Mouse (Mus musculus) liver, embryonic 11.5 days (tissue): ENCODE data around the gene Max. TPM values are rescaled to one million over a fixed set of nuclear protein-coding genes. Genes with fewer than 3 reads are reported as not detected.

Source experiments
- ATAC-seq: fragments of 200-750 bp; cut with Nextera tagmentation; replicated peaks from 2 replicates; pipeline ENCODE4 v1.8.0; 2017; ENCODE audit warnings: moderate number of reproducible peaks, mild to moderate bottlenecking, moderate TSS enrichment, moderate library complexity; ENCODE audit not compliant: low FRiP score
- DNase-seq: peaks from one replicate; pipeline ENCODE4 v3.0.0-alpha.2; 2017; ENCODE audit warnings: low spot score
- H3K27ac ChIP-seq: fragments of 300-500 bp; sonication (generic); 2 replicates; pipeline ENCODE4 v1.5.1; 2014; ENCODE audit warnings: mild to moderate bottlenecking, low read depth, low read length, control low read depth
- H3K27me3 ChIP-seq: fragments of 300-500 bp; sonication (generic); replicated peaks from 2 replicates; pipeline ENCODE4 v1.6.1; 2014; ENCODE audit warnings: low read length, mixed read lengths; ENCODE audit not compliant: control insufficient read depth, insufficient read depth
- H3K36me3 ChIP-seq: fragments of 300-500 bp; sonication (generic); 2 replicates; pipeline ENCODE4 v1.6.1; 2014; ENCODE audit warnings: mild to moderate bottlenecking, low read length, moderate library complexity, mixed read lengths; ENCODE audit not compliant: control insufficient read depth, insufficient read depth
- H3K4me1 ChIP-seq: fragments of 300-500 bp; sonication (generic); replicated peaks from 2 replicates; pipeline ENCODE4 v1.6.1; 2014; ENCODE audit warnings: low read length, mixed read lengths; ENCODE audit not compliant: control insufficient read depth, insufficient read depth
- H3K4me2 ChIP-seq: fragments of 300-500 bp; sonication (generic); 2 replicates; pipeline ENCODE4 v1.6.1; 2014; ENCODE audit warnings: mild to moderate bottlenecking, control low read depth, moderate library complexity
- H3K4me3 ChIP-seq: fragments of 300-500 bp; sonication (generic); 2 replicates; pipeline ENCODE4 v1.5.1; 2014; ENCODE audit warnings: low read depth, low read length, control low read depth
- H3K9ac ChIP-seq: fragments of 300-500 bp; sonication (generic); 2 replicates; pipeline ENCODE4 v1.6.1; 2014; ENCODE audit warnings: low read depth, low read length, control low read depth
- H3K9me3 ChIP-seq: fragments of 300-500 bp; sonication (generic); 2 replicates; pipeline ENCODE4 v1.6.1; 2016; ENCODE audit warnings: low read length, inconsistent platforms, mixed read lengths; ENCODE audit not compliant: control insufficient read depth
- whole genome bisulfite sequencing: fragments of 180-500 bp; shearing (Covaris S2); extraction: QIAGEN DNeasy Blood & Tissue Kit; methylation state at CpG from one replicate; pipeline ENCODE4 v1.1.7; 2014; 5-methylcytosine and 5-hydroxymethylcytosine counted together
- polyA plus RNA-seq: library from polyadenylated mRNA; unstranded; fragments of >200 nt; fragmentation: Nextera tagmentation; extraction: Ambion mirVana; gene quantifications from 2 replicates; pipeline ENCODE4 v1.2.1, GENCODE M21; 2014

The Max gene
- polyA plus RNA-seq, 1 experiment from 2014 or later = 17.8 TPM

- no peak overlapping the region for H3K4me3 ChIP-seq
- 30% methylated on average over 4 of the region's 4 CpGs for WGBS
- H3K9me3 ChIP-seq = no peaks in the 10 kb centered on the region
- no peak overlapping the region for H3K27ac ChIP-seq
- no peak overlapping the region for H3K9ac ChIP-seq
- ATAC-seq = no peak
- no peak overlapping the region for H3K4me2 ChIP-seq
- H3K4me1 ChIP-seq = peaks cover 5% of the 10 kb centered on the region; the same call in 1 of the 2 replicates
- DNase-seq = no peak
- no peaks in the 10 kb centered on the region for H3K27me3 ChIP-seq
- no peaks in the 10 kb centered on the region for H3K36me3 ChIP-seq
These were observed 3.9 kb upstream of the Max start for GRCm38 (mm10) chr12:76965876-76966275.

DNA sequence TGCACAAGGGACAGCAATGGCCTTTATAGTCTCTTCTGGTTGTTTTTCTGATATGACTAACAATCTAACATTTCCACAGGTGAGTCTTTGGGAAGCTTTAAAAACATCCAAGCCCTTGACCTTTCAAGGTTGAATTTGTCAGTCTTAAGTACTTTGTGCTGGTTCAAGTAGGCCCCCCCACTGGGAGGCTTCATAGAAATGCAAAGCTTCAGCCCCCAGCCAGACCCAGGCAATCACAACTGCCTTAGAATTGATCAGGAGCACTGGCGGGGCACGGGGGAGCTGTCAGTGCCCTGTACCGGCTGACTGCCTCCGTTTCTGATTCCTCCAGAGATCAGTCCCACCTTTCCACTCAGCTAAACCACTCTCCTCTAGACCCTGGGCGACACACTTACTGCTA lies 3.1 kb upstream of the Max start:
- Histone ChIP-seq H3K4me1 (peaks cover 9% of the 10 kb centered on the region), H3K27me3 (no peaks in the 10 kb centered on the region), H3K9ac (no peak overlapping the region), H3K36me3 (0 out of 2 replicates have a peak, but pooled peaks cover 1% of the 10 kb centered on the region), H3K9me3 (no peaks in the 10 kb centered on the region), H3K27ac (no peak overlapping the region), H3K4me2 (no peak overlapping the region), H3K4me3 (no peak overlapping the region)
- WGBS = 59% methylated on average over 5 of the region's 5 CpGs
- DNase-seq (no peak), ATAC-seq (no peak)

DNA sequence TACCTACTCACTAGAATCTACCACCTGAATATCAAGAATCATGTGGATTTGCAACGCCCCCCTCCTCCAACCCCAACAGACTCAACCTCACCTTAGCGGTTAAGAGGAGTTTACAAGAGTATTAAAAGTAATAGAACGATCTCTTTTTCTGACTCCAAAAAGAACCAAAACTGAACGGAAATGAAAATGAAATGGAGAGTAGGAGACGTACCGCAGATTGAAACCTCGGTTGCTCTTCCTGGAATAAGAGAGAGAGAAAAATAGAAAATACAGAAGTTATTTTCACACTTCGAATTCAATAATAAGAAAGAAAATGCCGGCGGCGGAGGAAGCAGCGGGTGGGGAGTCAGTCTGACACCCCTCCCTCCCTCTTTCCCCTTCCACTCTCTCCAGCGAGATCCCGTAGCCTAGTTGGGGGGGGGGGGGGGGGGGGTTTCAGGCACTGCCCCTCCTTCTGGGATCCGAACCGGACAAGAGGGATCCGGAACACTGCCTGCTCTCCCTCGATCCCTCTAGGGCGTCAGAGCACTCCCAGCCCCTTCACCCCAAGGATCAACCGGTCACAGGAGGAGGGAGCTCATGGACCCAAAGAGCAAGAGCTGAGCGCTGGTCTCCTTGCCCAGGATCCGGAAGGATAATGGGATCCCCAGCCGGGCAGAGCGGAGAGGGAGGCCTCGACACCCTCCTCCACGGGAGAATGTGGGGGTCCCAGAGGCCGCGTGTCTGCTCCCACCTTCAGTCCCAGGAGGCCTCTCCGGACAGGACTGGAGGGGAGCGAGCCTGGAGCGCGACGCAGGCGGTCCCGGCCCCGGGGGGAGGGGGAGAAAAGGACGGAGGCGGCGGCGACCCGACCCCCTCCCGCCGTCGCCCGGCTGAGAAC lies 709 bp downstream of the Max start:
- no peaks in the 10 kb centered on the region for H3K9me3 ChIP-seq
- H3K4me3 ChIP-seq = peak overlapping the region; percentile 98
- H3K27ac ChIP-seq = peak overlapping the region; percentile 81
- peak overlapping the region; percentile 93 for H3K9ac ChIP-seq
- ATAC-seq (peak; percentile 7), DNase-seq (peak; percentile 62)
- 0 out of 2 replicates have a peak, but pooled peaks cover 2% of the 10 kb centered on the region for H3K36me3 ChIP-seq
- no peaks in the 10 kb centered on the region for H3K27me3 ChIP-seq
- H3K4me2 ChIP-seq = peak overlapping the region; percentile 90
- WGBS = 4% methylated on average over 43 of the region's 45 CpGs
- peaks cover 17% of the 10 kb centered on the region for H3K4me1 ChIP-seq

GRCm38 (mm10) chr12:76957688-76958087 lies 4.3 kb downstream of the Max start:
- H3K36me3 ChIP-seq = peaks cover 17% of the 10 kb centered on the region
- peaks cover 24% of the 10 kb centered on the region for H3K4me1 ChIP-seq
- peak overlapping the region; percentile 13; the same call in 1 of the 2 replicates for H3K9ac ChIP-seq
- ATAC-seq = no peak
- H3K9me3 ChIP-seq = no peaks in the 10 kb centered on the region
- WGBS = 49% methylated on average over 5 of the region's 5 CpGs
- DNase-seq = no peak
- H3K4me3 ChIP-seq = peak overlapping the region; percentile 18
- no peaks in the 10 kb centered on the region for H3K27me3 ChIP-seq
- H3K4me2 ChIP-seq = peak overlapping the region; percentile 53
- H3K27ac ChIP-seq = no peak overlapping the region

- ATAC-seq = no peak
- WGBS = 80% methylated on average over 10 of the region's 10 CpGs
- no peak for DNase-seq
- Histone ChIP-seq H3K9ac (no peak overlapping the region), H3K27me3 (no peaks in the 10 kb centered on the region), H3K4me1 (peaks cover 18% of the 10 kb centered on the region), H3K4me2 (no peak overlapping the region), H3K36me3 (peaks cover 31% of the 10 kb centered on the region), H3K4me3 (no peak overlapping the region), H3K27ac (no peak overlapping the region), H3K9me3 (no peaks in the 10 kb centered on the region)
These were observed 7.1 kb downstream of the Max start for GRCm38 (mm10) chr12:76954698-76955423.

- 89% methylated on average over 2 of the region's 2 CpGs for WGBS
- H3K9me3 ChIP-seq = no peaks in the 10 kb centered on the region
- no peak for DNase-seq
- no peak overlapping the region for H3K4me3 ChIP-seq
- peaks cover 23% of the 10 kb centered on the region for H3K4me1 ChIP-seq
- H3K9ac ChIP-seq = no peak overlapping the region
- H3K36me3 ChIP-seq = peaks cover 31% of the 10 kb centered on the region
- ATAC-seq = no peak
- H3K27ac ChIP-seq = no peak overlapping the region
- H3K27me3 ChIP-seq = no peaks in the 10 kb centered on the region
- H3K4me2 ChIP-seq = no peak overlapping the region
These were observed 8.1 kb downstream of the Max start for GRCm38 (mm10) chr12:76953750-76954363.

GRCm38 (mm10) chr12:76950330-76950729 lies 11.7 kb downstream of the Max start:
- H3K4me1 ChIP-seq = peaks cover 22% of the 10 kb centered on the region
- WGBS = 85% methylated on average over 5 of the region's 5 CpGs
- H3K4me2 ChIP-seq = no peak overlapping the region
- H3K27me3 ChIP-seq = no peaks in the 10 kb centered on the region
- no peak overlapping the region for H3K9ac ChIP-seq
- ATAC-seq (no peak), DNase-seq (no peak)
- H3K36me3 ChIP-seq = peaks cover 41% of the 10 kb centered on the region
- no peak overlapping the region for H3K27ac ChIP-seq
- no peak overlapping the region for H3K4me3 ChIP-seq
- no peaks in the 10 kb centered on the region for H3K9me3 ChIP-seq

- WGBS = 61% methylated on average over 3 of the region's 3 CpGs
- no peak overlapping the region for H3K9ac ChIP-seq
- no peak overlapping the region for H3K4me3 ChIP-seq
- no peaks in the 10 kb centered on the region for H3K27me3 ChIP-seq
- peaks cover 13% of the 10 kb centered on the region for H3K4me1 ChIP-seq
- no peak overlapping the region for H3K4me2 ChIP-seq
- H3K9me3 ChIP-seq = no peaks in the 10 kb centered on the region
- DNase-seq = no peak
- no peak overlapping the region for H3K27ac ChIP-seq
- H3K36me3 ChIP-seq = peaks cover 44% of the 10 kb centered on the region
- no peak; the same call in 1 of the 2 replicates for ATAC-seq
These were observed 13.2 kb downstream of the Max start for GRCm38 (mm10) chr12:76948781-76949180.
